Mouse (Mus musculus) liver, embryonic 16.5 days (tissue): ENCODE measurements around the gene Btnl10. TPM values are rescaled to one million over a fixed set of nuclear protein-coding genes. Genes with fewer than 3 reads are reported as not detected.

Experiments used
- ATAC-seq: fragments of 200-750 bp; cut with Nextera tagmentation; 2 replicates; pipeline ENCODE4 v1.8.0; 2017; ENCODE audit warnings: low read depth, mild to moderate bottlenecking, moderate number of reproducible peaks, moderate library complexity
- H3K27ac ChIP-seq: fragments of 300-500 bp; sonication (generic); 2 replicates; pipeline ENCODE4 v1.5.1; 2014; ENCODE audit warnings: mild to moderate bottlenecking, low read length
- H3K27me3 ChIP-seq: fragments of 300-500 bp; sonication (generic); 2 replicates; pipeline ENCODE4 v1.6.1; 2014; ENCODE audit warnings: low read depth, low read length, mixed read lengths; ENCODE audit not compliant: control insufficient read depth, insufficient read depth
- H3K36me3 ChIP-seq: fragments of 300-500 bp; sonication (generic); 2 replicates; pipeline ENCODE4 v1.6.1; 2014; ENCODE audit warnings: mild to moderate bottlenecking; ENCODE audit not compliant: control insufficient read depth, insufficient read depth
- H3K4me1 ChIP-seq: fragments of 300-500 bp; sonication (generic); 2 replicates; pipeline ENCODE4 v1.6.1; 2014; ENCODE audit warnings: low read depth, low read length, mixed read lengths; ENCODE audit not compliant: control insufficient read depth
- H3K4me2 ChIP-seq: fragments of 300-500 bp; sonication (generic); 2 replicates; pipeline ENCODE4 v1.6.1; 2014; ENCODE audit warnings: low read depth, low read length, mixed read lengths
- H3K4me3 ChIP-seq: fragments of 300-500 bp; sonication (generic); 2 replicates; pipeline ENCODE4 v1.5.1; 2014; ENCODE audit warnings: low read depth, mild to moderate bottlenecking, low read length
- H3K9ac ChIP-seq: fragments of 300-500 bp; sonication (generic); 2 replicates; pipeline ENCODE4 v1.6.1; 2014; ENCODE audit warnings: low read depth, low read length
- H3K9me3 ChIP-seq: fragments of 300-500 bp; sonication (generic); replicated peaks from 2 replicates; pipeline ENCODE4 v1.6.1; 2016; ENCODE audit warnings: low read length; ENCODE audit not compliant: control insufficient read depth
- WGBS: fragments of 180-500 bp; shearing (Covaris S2); extraction: QIAGEN DNeasy Blood & Tissue Kit; methylation state at CpG from one replicate; pipeline ENCODE4 v1.1.7; 2014; ENCODE audit not compliant: insufficient replicate concordance; 5-methylcytosine and 5-hydroxymethylcytosine counted together
- polyA plus RNA-seq: library from polyadenylated mRNA; unstranded; fragments of >200 nt; fragmentation: Nextera tagmentation; extraction: Ambion mirVana; gene quantifications from 2 replicates; pipeline ENCODE4 v1.2.1, GENCODE M21; 2015

The Btnl10 gene
- polyA plus RNA-seq, 1 experiment from 2014 or later: 14.1 TPM

- H3K4me2 ChIP-seq: peak overlapping the region; percentile 66
- peak; percentile 76 for ATAC-seq
- H3K27ac ChIP-seq: peak overlapping the region; percentile 74
- no peaks in the 10 kb centered on the region for H3K27me3 ChIP-seq
- H3K9me3 ChIP-seq: no peaks in the 10 kb centered on the region
- peak overlapping the region; percentile 62 for H3K9ac ChIP-seq
- H3K4me1 ChIP-seq: peaks cover 37% of the 10 kb centered on the region
- peaks cover 8% of the 10 kb centered on the region for H3K36me3 ChIP-seq
- WGBS: 1% methylated on average over 20 of the region's 20 CpGs
- peak overlapping the region; percentile 57 for H3K4me3 ChIP-seq
Measured at GRCm38 (mm10) chr11:58927790-58928651, 10.3 kb downstream of the Btnl10 start.

GRCm38 (mm10) chr11:58929055-58929454, 11.3 kb downstream of the Btnl10 start:
- ATAC-seq: no peak
- Histone ChIP-seq H3K27me3 (no peaks in the 10 kb centered on the region), H3K9ac (no peak overlapping the region), H3K27ac (no peak overlapping the region; the same call in 1 of the 2 replicates), H3K36me3 (peaks cover 18% of the 10 kb centered on the region), H3K9me3 (no peaks in the 10 kb centered on the region), H3K4me3 (no peak overlapping the region), H3K4me1 (peaks cover 37% of the 10 kb centered on the region), H3K4me2 (no peak overlapping the region)
- WGBS: 63% methylated on average over 4 of the region's 4 CpGs

GRCm38 (mm10) chr11:58929641-58930040, 11.9 kb downstream of the Btnl10 start:
- H3K4me1 ChIP-seq: peaks cover 37% of the 10 kb centered on the region
- H3K27ac ChIP-seq: peak overlapping the region; percentile 63
- no peak overlapping the region for H3K4me3 ChIP-seq
- peak overlapping the region; percentile 19 for H3K9ac ChIP-seq
- 52% methylated on average over 3 of the region's 3 CpGs for WGBS
- H3K4me2 ChIP-seq: no peak overlapping the region
- H3K9me3 ChIP-seq: no peaks in the 10 kb centered on the region
- peaks cover 19% of the 10 kb centered on the region for H3K36me3 ChIP-seq
- H3K27me3 ChIP-seq: no peaks in the 10 kb centered on the region
- ATAC-seq: no peak

- 27% methylated on average over 3 of the region's 3 CpGs for WGBS
- H3K4me1 ChIP-seq: peaks cover 37% of the 10 kb centered on the region
- peak; percentile 53 for ATAC-seq
- H3K9ac ChIP-seq: 0 out of 2 replicates have a peak overlapping the region, but pooled peaks have one; percentile 19
- H3K27me3 ChIP-seq: no peaks in the 10 kb centered on the region
- peak overlapping the region; percentile 63 for H3K27ac ChIP-seq
- H3K4me2 ChIP-seq: no peak overlapping the region; the same call in 1 of the 2 replicates
- H3K4me3 ChIP-seq: no peak overlapping the region
- H3K36me3 ChIP-seq: peaks cover 19% of the 10 kb centered on the region
- H3K9me3 ChIP-seq: no peaks in the 10 kb centered on the region
Measured at GRCm38 (mm10) chr11:58930254-58930653, 12.5 kb downstream of the Btnl10 start.

GRCm38 (mm10) chr11:58931576-58931975, 13.9 kb downstream of the Btnl10 start:
- ATAC-seq: no peak
- H3K27me3 ChIP-seq: no peaks in the 10 kb centered on the region
- H3K4me1 ChIP-seq: peaks cover 37% of the 10 kb centered on the region
- no peak overlapping the region for H3K27ac ChIP-seq
- peaks cover 24% of the 10 kb centered on the region for H3K36me3 ChIP-seq
- H3K9me3 ChIP-seq: no peaks in the 10 kb centered on the region
- no peak overlapping the region for H3K4me3 ChIP-seq
- H3K4me2 ChIP-seq: no peak overlapping the region
- no peak overlapping the region for H3K9ac ChIP-seq
- WGBS: 59% methylated on average over 4 of the region's 4 CpGs

- peak overlapping the region; percentile 92 for H3K27ac ChIP-seq
- H3K4me2 ChIP-seq: peak overlapping the region; percentile 97
- no peaks in the 10 kb centered on the region for H3K27me3 ChIP-seq
- peak overlapping the region; percentile 89 for H3K4me3 ChIP-seq
- ATAC-seq: no peak
- H3K9me3 ChIP-seq: no peaks in the 10 kb centered on the region
- whole genome bisulfite sequencing: 2% methylated on average over 13 of the region's 13 CpGs
- H3K9ac ChIP-seq: peak overlapping the region; percentile 97
- H3K4me1 ChIP-seq: peaks cover 20% of the 10 kb centered on the region
- peaks cover 17% of the 10 kb centered on the region for H3K36me3 ChIP-seq
Measured at GRCm38 (mm10) chr11:58937909-58938308, 20.2 kb downstream of the Btnl10 start.

- Histone ChIP-seq H3K4me3 (peak within 1 kb of the TSS; percentile 89), H3K4me1 (peaks cover 20% of the 10 kb centered on the region), H3K9me3 (no peaks in the 10 kb centered on the region), H3K36me3 (peaks cover 12% of the 10 kb centered on the region), H3K9ac (peak within 1 kb of the TSS; percentile 97), H3K27me3 (peaks cover under 1% of the 10 kb centered on the region; the same call in 1 of the 2 replicates), H3K4me2 (peak within 1 kb of the TSS; percentile 97), H3K27ac (peak within 1 kb of the TSS; percentile 92)
- 0% methylated on average over 89 of the region's 95 CpGs for WGBS
- ATAC-seq: peak; percentile 98
Measured at GRCm38 (mm10) chr11:58938322-58939087, 20.8 kb downstream of the Btnl10 start, which contains the start of gene Rnf187. TSS of gene Rnf187 (minus strand) at chr11:58938916.

- WGBS: 19% methylated on average over 6 of the region's 6 CpGs
- Histone ChIP-seq H3K4me2 (peak overlapping the region; percentile 97), H3K4me3 (peak overlapping the region; percentile 89), H3K27ac (no peak overlapping the region), H3K27me3 (peaks cover 3% of the 10 kb centered on the region), H3K9ac (peak overlapping the region; percentile 97), H3K9me3 (no peaks in the 10 kb centered on the region), H3K36me3 (peaks cover 6% of the 10 kb centered on the region; the same call in 1 of the 2 replicates), H3K4me1 (peaks cover 20% of the 10 kb centered on the region)
- no peak for ATAC-seq
Measured at GRCm38 (mm10) chr11:58939088-58939439, 21.4 kb downstream of the Btnl10 start.
